Mouse (Mus musculus): ENCODE data around the gene Zswim4. TPM values are rescaled to one million over a fixed set of nuclear protein-coding genes. Genes with fewer than 3 reads are reported as not detected.

Zswim4 gene
- polyA plus RNA-seq, 1 experiment from 2014 or later: 17.3 TPM

- no peaks in the 10 kb centered on the region for H3K9me3 ChIP-seq (replicated peaks)
- no peaks in the 10 kb centered on the region for H3K27me3 ChIP-seq
- no peak overlapping the region for H3K4me3 ChIP-seq (replicated peaks)
- H3K4me1 ChIP-seq: no peaks in the 10 kb centered on the region
- ATAC-seq (replicated peaks; ENCODE audit: low FRiP score): no peak
- peaks cover 96% of the 10 kb centered on the region for H3K36me3 ChIP-seq
- WGBS: 85% methylated on average over 7 of the region's 7 CpGs
- H3K4me2 ChIP-seq: no peak overlapping the region
- H3K27ac ChIP-seq: no peak overlapping the region
- no peak overlapping the region for H3K9ac ChIP-seq
These were observed 16.8 kb downstream of the Zswim4 start for GRCm38 (mm10) chr8:84220105-84220504.

DNA sequence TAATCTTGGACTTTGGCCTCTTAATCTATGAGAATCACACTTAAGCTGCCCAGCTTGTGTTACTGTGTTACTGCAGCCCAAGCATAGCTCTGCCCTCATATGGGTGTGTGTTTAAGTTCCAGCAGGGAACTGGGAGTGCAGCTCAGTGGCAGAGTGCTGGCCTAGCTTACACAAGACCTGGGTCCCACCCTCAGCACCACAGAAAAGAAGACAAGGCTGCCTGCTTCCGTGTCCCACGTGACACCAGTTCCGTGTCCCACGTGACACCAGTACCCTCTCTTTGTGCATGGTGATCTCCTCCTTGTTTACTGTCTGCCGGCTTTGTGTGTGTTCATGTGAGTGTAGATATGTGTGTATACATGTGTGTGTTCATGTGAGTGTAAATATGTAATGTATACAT, 18.7 kb downstream of the Zswim4 start:
- no peaks in the 10 kb centered on the region for H3K4me1 ChIP-seq
- H3K27me3 ChIP-seq: no peaks in the 10 kb centered on the region
- peaks cover 94% of the 10 kb centered on the region for H3K36me3 ChIP-seq
- H3K27ac ChIP-seq: no peak overlapping the region
- H3K9ac ChIP-seq: no peak overlapping the region
- ATAC-seq (replicated peaks; ENCODE audit: low FRiP score): no peak
- no peaks in the 10 kb centered on the region for H3K9me3 ChIP-seq (replicated peaks)
- H3K4me3 ChIP-seq (replicated peaks): no peak overlapping the region
- 95% methylated on average over 5 of the region's 5 CpGs for WGBS
- H3K4me2 ChIP-seq: no peak overlapping the region

GRCm38 (mm10) chr8:84217206-84217605, 19.6 kb downstream of the Zswim4 start:
- Histone ChIP-seq H3K36me3 (peaks cover 94% of the 10 kb centered on the region), H3K4me2 (no peak overlapping the region), H3K9me3 (replicated peaks) (no peaks in the 10 kb centered on the region), H3K9ac (no peak overlapping the region), H3K4me1 (no peaks in the 10 kb centered on the region), H3K4me3 (replicated peaks) (no peak overlapping the region), H3K27ac (no peak overlapping the region), H3K27me3 (no peaks in the 10 kb centered on the region)
- ATAC-seq (replicated peaks; ENCODE audit: low FRiP score): no peak
- 97% methylated on average over 11 of the region's 11 CpGs for WGBS

DNA sequence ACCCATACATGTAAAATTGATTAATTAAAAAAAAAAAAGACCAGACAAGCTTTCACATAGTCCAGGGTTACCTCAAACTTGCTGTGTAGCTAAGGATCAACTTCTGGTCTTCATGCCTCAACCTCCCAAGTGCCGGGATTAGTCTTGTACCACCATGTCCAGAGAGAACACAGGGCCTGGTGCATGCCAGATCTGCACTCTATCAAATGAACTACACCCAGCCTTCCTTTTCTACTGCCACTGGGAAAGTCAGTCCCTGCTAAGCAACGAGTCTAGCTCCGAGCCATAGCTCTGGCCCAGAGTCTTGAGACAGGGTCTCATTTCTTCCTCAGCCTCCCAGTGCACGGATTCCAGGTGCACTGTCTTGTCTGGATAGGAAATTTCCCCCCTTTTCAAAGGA, 23.6 kb downstream of the Zswim4 start:
- H3K36me3 ChIP-seq: peaks cover 94% of the 10 kb centered on the region
- no peak overlapping the region for H3K4me2 ChIP-seq

DNA sequence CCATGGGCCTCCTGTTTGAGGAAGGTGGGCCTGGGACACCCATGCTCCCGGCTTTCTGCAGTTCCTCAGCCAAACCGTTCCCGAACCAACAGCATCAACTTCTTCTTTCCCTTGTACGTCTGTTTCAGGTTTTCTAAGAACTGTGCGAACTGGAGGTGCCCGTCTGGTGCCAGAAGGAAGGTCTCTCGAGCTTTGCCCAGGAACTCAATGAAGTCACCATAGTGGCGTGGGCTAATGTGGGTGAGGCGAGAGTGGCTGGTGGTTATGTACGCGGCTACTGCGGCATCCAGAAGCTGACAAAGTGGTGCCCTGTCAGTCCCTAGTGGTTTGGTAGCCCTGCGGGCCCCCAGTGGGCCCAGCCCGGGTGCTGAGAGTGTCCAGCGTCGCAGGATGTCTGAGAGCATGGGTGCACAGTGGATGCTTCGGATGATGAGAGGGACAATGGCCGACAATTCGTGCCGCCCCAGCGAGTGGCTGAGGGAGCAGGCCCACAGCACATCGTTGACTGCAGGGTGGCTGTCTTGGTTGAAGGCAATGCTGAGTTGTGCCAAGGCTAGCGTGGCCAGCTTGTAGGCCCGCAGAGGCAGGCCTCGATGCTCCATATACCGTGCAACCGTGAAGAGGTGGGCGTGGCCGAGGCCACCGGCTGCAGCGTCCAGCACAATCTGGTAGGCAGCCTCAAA, 24.8 kb downstream of the Zswim4 start:
- H3K9ac ChIP-seq: no peak overlapping the region
- no peaks in the 10 kb centered on the region for H3K27me3 ChIP-seq
- no peak overlapping the region for H3K27ac ChIP-seq
- peaks cover 82% of the 10 kb centered on the region for H3K36me3 ChIP-seq
- H3K9me3 ChIP-seq (replicated peaks): no peaks in the 10 kb centered on the region
- ATAC-seq (replicated peaks; ENCODE audit: low FRiP score): no peak
- H3K4me2 ChIP-seq: no peak overlapping the region
- H3K4me1 ChIP-seq: peaks cover 36% of the 10 kb centered on the region
- no peak overlapping the region for H3K4me3 ChIP-seq (replicated peaks)
- WGBS: 91% methylated on average over 31 of the region's 31 CpGs

More for the DNA sequence above, 23.6 kb downstream of the Zswim4 start:
- no peak for ATAC-seq (replicated peaks; ENCODE audit: low FRiP score)
- H3K27ac ChIP-seq: no peak overlapping the region
- no peaks in the 10 kb centered on the region for H3K9me3 ChIP-seq (replicated peaks)
- no peak overlapping the region for H3K9ac ChIP-seq
- no peaks in the 10 kb centered on the region for H3K27me3 ChIP-seq
- no peak overlapping the region for H3K4me3 ChIP-seq (replicated peaks)
- 91% methylated on average over 4 of the region's 4 CpGs for WGBS
- peaks cover 24% of the 10 kb centered on the region for H3K4me1 ChIP-seq

DNA sequence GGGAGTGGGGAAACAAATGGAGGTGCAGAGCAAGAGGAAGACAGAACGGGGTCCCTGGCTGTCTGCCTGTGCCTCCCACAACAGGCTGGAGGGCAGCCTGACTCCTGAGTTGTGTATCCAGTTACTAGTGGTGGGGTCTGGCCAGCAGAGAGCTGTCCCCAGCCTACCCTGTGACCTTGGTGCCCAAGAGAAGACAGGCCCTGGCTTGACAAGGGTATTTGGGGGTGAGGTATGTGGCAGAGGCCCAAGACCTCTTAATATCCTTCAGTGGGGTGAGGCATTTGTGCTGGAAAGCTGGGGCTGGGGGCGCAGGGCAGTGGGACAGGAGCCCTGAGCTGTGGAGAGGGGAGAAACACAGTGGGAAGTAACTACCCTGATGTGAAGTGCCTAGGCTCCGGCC, 25.7 kb downstream of the Zswim4 start:
- H3K27ac ChIP-seq: no peak overlapping the region
- 83% methylated on average over 3 of the region's 3 CpGs for WGBS
- no peaks in the 10 kb centered on the region for H3K27me3 ChIP-seq
- H3K9me3 ChIP-seq (replicated peaks): no peaks in the 10 kb centered on the region
- peaks cover 77% of the 10 kb centered on the region for H3K36me3 ChIP-seq
- H3K4me2 ChIP-seq: no peak overlapping the region
- no peak for ATAC-seq (replicated peaks; ENCODE audit: low FRiP score)
- H3K4me3 ChIP-seq (replicated peaks): no peak overlapping the region
- peaks cover 36% of the 10 kb centered on the region for H3K4me1 ChIP-seq
- no peak overlapping the region for H3K9ac ChIP-seq

DNA sequence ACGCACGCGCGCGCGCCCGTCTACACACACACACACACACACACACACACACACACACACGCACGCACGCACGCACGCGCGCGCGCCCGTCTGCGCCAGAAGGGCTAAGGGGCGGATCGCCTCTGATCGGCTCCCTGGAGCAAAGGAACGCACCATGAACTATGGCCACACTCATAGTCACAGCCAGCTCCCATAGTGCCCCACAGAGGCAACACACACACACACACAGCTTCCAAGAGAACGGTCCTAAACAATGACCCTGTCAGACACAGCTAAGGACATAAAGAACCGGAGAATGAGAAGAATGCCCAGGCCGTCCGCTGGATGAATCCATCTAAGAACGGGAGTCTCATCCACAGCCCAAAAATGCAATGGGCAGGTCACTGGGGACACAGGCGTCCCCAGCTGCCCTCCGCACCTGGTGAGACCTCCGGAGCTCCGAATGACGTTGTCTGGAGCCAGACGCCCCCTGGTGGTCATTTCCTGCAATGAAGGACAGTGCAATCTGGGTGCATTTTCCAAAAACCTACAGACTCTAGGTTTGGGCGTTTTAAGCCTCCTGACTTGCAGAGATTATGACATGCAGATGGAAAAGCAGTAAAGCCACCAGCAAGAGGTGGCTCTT, 26.6 kb downstream of the Zswim4 start:
- no peak overlapping the region; the same call in 1 of the 2 replicates for H3K4me2 ChIP-seq
- no peaks in the 10 kb centered on the region for H3K27me3 ChIP-seq
- H3K9ac ChIP-seq: no peak overlapping the region; the same call in 1 of the 2 replicates
- no peak overlapping the region for H3K27ac ChIP-seq
- H3K4me3 ChIP-seq (replicated peaks): no peak overlapping the region
- ATAC-seq (replicated peaks; ENCODE audit: low FRiP score): no peak
- WGBS: 65% methylated on average over 34 of the region's 34 CpGs
- peaks cover 76% of the 10 kb centered on the region for H3K36me3 ChIP-seq
- H3K9me3 ChIP-seq (replicated peaks): no peaks in the 10 kb centered on the region
- H3K4me1 ChIP-seq: peaks cover 36% of the 10 kb centered on the region

GRCm38 (mm10) chr8:84208381-84209380, 28.2 kb downstream of the Zswim4 start:
- H3K9me3 ChIP-seq (replicated peaks): no peaks in the 10 kb centered on the region
- peaks cover 68% of the 10 kb centered on the region for H3K36me3 ChIP-seq
- H3K4me3 ChIP-seq (replicated peaks): no peak overlapping the region
- peak; percentile 79 for ATAC-seq (replicated peaks; ENCODE audit: low FRiP score)
- H3K4me2 ChIP-seq: peak overlapping the region; percentile 26
- peak overlapping the region; percentile 92 for H3K27ac ChIP-seq
- H3K4me1 ChIP-seq: peaks cover 51% of the 10 kb centered on the region
- H3K27me3 ChIP-seq: no peaks in the 10 kb centered on the region
- 34% methylated on average over 17 of the region's 17 CpGs for WGBS
- 0 out of 2 replicates have a peak overlapping the region, but pooled peaks have one; percentile 22 for H3K9ac ChIP-seq

DNA sequence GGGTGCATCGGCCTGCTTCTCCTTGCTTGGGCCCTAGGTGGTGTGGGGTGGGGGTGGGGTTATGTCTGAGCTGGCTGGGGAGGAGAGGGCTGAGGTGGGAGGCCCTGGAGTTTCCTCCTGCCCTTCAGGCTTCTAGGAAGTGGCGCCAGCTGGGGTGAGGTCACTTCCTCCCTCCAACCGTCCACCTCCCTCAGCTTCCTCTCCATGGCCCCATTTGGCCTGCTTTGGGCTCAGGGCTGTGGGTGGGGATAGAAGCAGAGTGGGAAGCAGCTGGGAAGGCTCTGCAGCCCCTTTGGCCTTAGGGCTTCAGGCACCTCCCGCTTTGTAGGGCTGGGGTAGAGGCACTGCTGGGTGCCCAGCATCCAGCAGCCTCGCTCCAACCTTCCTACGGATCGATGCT, 29.0 kb downstream of the Zswim4 start:
- H3K27me3 ChIP-seq: no peaks in the 10 kb centered on the region
- H3K4me2 ChIP-seq: peak overlapping the region; percentile 26; the same call in 1 of the 2 replicates
- ATAC-seq (replicated peaks; ENCODE audit: low FRiP score): 0 out of 2 replicates have a peak, but pooled peaks have one; percentile 10
- H3K27ac ChIP-seq: peak overlapping the region; percentile 92
- WGBS: 39% methylated on average over 7 of the region's 7 CpGs
- no peak overlapping the region for H3K4me3 ChIP-seq (replicated peaks)
- peaks cover 60% of the 10 kb centered on the region for H3K4me1 ChIP-seq
- no peaks in the 10 kb centered on the region for H3K9me3 ChIP-seq (replicated peaks)
- peaks cover 59% of the 10 kb centered on the region for H3K36me3 ChIP-seq
- peak overlapping the region; percentile 22; the same call in 1 of the 2 replicates for H3K9ac ChIP-seq

DNA sequence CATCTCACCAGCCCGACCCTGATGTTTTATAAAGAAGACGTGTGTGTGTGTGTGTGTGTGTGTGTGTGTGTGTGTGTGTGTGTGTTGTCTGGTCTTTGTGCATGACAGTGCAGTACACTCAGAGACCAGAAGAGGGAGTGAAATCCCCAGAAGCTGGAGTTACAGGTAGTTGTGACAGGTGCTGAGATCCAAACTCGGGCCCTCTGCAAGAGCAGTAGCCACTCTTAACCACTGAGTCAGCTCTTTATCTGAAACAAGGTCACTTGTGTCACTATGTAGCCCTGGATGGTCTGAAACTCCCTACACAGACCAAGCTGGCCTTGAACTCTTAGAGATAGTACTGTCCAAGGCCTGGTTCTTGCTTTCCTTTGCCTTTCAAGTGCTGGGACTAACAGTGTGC, 30.2 kb downstream of the Zswim4 start:
- no peak overlapping the region for H3K4me3 ChIP-seq (replicated peaks)
- H3K4me1 ChIP-seq: peaks cover 71% of the 10 kb centered on the region
- 92% methylated on average over 3 of the region's 3 CpGs for WGBS
- H3K36me3 ChIP-seq: peaks cover 47% of the 10 kb centered on the region
- no peak overlapping the region for H3K9ac ChIP-seq
- no peak for ATAC-seq (replicated peaks; ENCODE audit: low FRiP score)
- no peaks in the 10 kb centered on the region for H3K9me3 ChIP-seq (replicated peaks)
- peak overlapping the region; percentile 92; the same call in 1 of the 2 replicates for H3K27ac ChIP-seq
- H3K4me2 ChIP-seq: no peak overlapping the region
- no peaks in the 10 kb centered on the region for H3K27me3 ChIP-seq

DNA sequence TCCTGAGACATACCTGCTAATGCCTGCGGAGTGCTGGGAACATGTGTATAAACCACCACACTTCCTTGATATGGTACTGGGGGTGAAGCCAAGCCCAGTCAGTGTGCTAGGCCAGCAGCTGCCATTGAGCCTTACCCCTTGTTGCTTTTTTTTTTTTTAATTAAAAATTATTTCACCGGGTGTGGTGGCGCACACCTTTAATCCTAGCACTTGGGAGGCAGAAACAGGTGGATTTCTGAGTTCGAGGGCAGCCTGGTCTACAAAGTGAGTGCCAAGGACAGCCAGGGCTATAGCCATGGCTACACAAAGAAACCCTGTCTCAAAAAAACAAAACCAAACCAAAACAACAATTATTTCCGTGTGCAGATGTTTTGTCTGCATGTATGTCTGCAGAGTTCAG, 31.8 kb downstream of the Zswim4 start:
- Histone ChIP-seq H3K4me2 (no peak overlapping the region), H3K9me3 (replicated peaks) (no peaks in the 10 kb centered on the region), H3K9ac (no peak overlapping the region), H3K36me3 (peaks cover 35% of the 10 kb centered on the region), H3K4me1 (peaks cover 81% of the 10 kb centered on the region), H3K27ac (no peak overlapping the region), H3K27me3 (no peaks in the 10 kb centered on the region), H3K4me3 (replicated peaks) (no peak overlapping the region)
- WGBS: 90% methylated on average over 5 of the region's 5 CpGs
- no peak for ATAC-seq (replicated peaks; ENCODE audit: low FRiP score)

Data from kidney, embryonic 15.5 days (tissue).